Mouse (Mus musculus): Measurements from ENCODE around the gene Gm10153. TPM values are rescaled to one million over a fixed set of nuclear protein-coding genes. Genes with fewer than 3 reads are reported as not detected.
"Not testable (repeated sequence)": the region's sequence is repeated elsewhere in the genome, so short reads cannot be mapped to it uniquely, and the experiment has no call there.

The Gm10153 gene
- polyA plus RNA-seq, 1 experiment from 2014 or later: not detected

DNA sequence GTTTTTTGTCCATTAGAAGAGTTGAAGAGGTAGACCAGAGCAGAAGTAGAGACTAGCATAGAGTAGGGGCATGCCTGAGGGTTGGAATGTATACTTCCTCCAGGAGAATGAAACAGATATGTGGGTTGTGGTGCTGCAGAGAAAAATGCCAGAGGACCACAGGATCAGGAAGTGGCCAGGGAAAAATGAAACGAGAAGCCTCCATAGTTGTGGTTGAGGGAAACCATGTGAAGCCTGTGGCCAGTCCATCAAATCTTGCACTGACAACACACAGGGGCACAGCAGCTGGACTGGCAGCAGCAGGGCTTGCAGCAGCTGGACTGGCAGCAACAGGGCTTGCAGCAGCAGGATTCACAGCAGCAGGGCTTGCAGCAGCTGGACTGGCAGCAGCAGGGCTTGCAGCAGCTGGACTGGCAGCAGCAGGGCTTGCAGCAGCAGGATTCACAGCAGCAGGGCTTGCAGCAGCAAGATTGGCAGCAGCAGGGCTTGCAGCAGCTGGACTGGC is 46.6 kb downstream of the Gm10153 start:
- H3K27ac ChIP-seq; H3K4me3 ChIP-seq (replicated peaks); DNase-seq; H3K9ac ChIP-seq; H3K9me3 ChIP-seq (replicated peaks); ATAC-seq (ENCODE audit: low read depth); H3K4me2 ChIP-seq; H3K4me1 ChIP-seq (replicated peaks); H3K36me3 ChIP-seq; H3K27me3 ChIP-seq: not testable (repeated sequence)
- WGBS (ENCODE audit: insufficient replicate concordance): 0% methylated on average over 1 of the region's 1 CpGs

DNA sequence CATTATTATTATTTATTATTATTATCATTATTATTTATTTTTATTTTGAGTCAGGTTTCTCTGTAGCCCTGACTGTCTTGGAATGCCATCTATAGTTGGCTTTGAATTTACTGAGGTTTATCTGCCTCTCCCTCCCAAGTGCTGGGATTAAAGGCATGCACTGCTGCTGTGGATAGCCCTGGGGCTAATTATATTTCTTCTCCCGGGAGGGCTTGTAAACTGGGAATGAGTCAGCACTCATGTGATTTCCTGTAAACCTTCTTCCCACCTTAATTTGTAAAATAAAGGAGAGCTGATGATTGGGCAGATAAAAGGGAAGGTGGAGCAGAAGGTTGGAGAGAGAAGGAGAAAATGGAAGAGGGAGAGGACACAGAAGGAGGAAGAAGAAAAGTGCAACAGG is 49.5 kb downstream of the Gm10153 start:
- 9% methylated on average over 1 of the region's 1 CpGs for WGBS (ENCODE audit: insufficient replicate concordance)
- H3K9ac ChIP-seq: no peak overlapping the region
- no peak for ATAC-seq (ENCODE audit: low read depth)

More for the DNA sequence above, 49.5 kb downstream of the Gm10153 start:
- Histone ChIP-seq H3K4me1 (replicated peaks) (no peaks in the 10 kb centered on the region), H3K9me3 (replicated peaks) (no peaks in the 10 kb centered on the region), H3K27me3 (no peaks in the 10 kb centered on the region), H3K27ac (no peak overlapping the region), H3K4me3 (replicated peaks) (no peak overlapping the region), H3K36me3 (no peaks in the 10 kb centered on the region), H3K4me2 (no peak overlapping the region)
- DNase-seq: no peak

Other genes with a start within 250 kb of the Gm10153 start
- 0.07 and 0.10 TPM in 2 replicates for gene Brsk2, start 240.6 kb downstream of the Gm10153 start, polyA plus RNA-seq (2015; fragmentation: Nextera tagmentation; extraction: Ambion mirVana)
- gene Mob2, start 129.3 kb downstream of the Gm10153 start, polyA plus RNA-seq (2015; fragmentation: Nextera tagmentation; extraction: Ambion mirVana): 62.5 and 64.3 TPM in 2 replicates
- 4.4 and 4.6 TPM in 2 replicates for gene Dusp8, start 94.5 kb downstream of the Gm10153 start, polyA plus RNA-seq (2015; fragmentation: Nextera tagmentation; extraction: Ambion mirVana)
- gene Gm45618, start 69.7 kb downstream of the Gm10153 start, polyA plus RNA-seq (2015; fragmentation: Nextera tagmentation; extraction: Ambion mirVana): not detected in 2 replicates
- not detected in 2 replicates for gene Gm39115, start 54.4 kb downstream of the Gm10153 start, polyA plus RNA-seq (2015; fragmentation: Nextera tagmentation; extraction: Ambion mirVana)
- gene Gm45337, start 45.8 kb downstream of the Gm10153 start, polyA plus RNA-seq (2015; fragmentation: Nextera tagmentation; extraction: Ambion mirVana): not detected in 2 replicates
- gene Gm29735, start 33.3 kb downstream of the Gm10153 start, polyA plus RNA-seq (2015; fragmentation: Nextera tagmentation; extraction: Ambion mirVana): not detected in 2 replicates
- not detected in 2 replicates for gene Gm4553, start 24.6 kb downstream of the Gm10153 start, polyA plus RNA-seq (2015; fragmentation: Nextera tagmentation; extraction: Ambion mirVana)
- not detected in 2 replicates for gene Krtap5-2, start 14.4 kb downstream of the Gm10153 start, polyA plus RNA-seq (2015; fragmentation: Nextera tagmentation; extraction: Ambion mirVana)
- not detected in 2 replicates for gene Krtap5-3, start 11.0 kb upstream of the Gm10153 start, polyA plus RNA-seq (2015; fragmentation: Nextera tagmentation; extraction: Ambion mirVana)
- gene Gm7579, start 21.5 kb upstream of the Gm10153 start, polyA plus RNA-seq (2015; fragmentation: Nextera tagmentation; extraction: Ambion mirVana): not detected in 2 replicates
- not detected in 2 replicates for gene Krtap5-5, start 39.6 kb upstream of the Gm10153 start, polyA plus RNA-seq (2015; fragmentation: Nextera tagmentation; extraction: Ambion mirVana)
- not detected in 2 replicates for gene Gm40460, start 50.7 kb upstream of the Gm10153 start, polyA plus RNA-seq (2015; fragmentation: Nextera tagmentation; extraction: Ambion mirVana)
- gene Gm2431, start 68.0 kb upstream of the Gm10153 start, polyA plus RNA-seq (2015; fragmentation: Nextera tagmentation; extraction: Ambion mirVana): not detected in 2 replicates
- not detected in 2 replicates for gene Gm4559, start 84.0 kb upstream of the Gm10153 start, polyA plus RNA-seq (2015; fragmentation: Nextera tagmentation; extraction: Ambion mirVana)
- gene Krtap5-1, start 106.7 kb upstream of the Gm10153 start, polyA plus RNA-seq (2015; fragmentation: Nextera tagmentation; extraction: Ambion mirVana): not detected in 2 replicates
- gene Krtap5-4, start 113.2 kb upstream of the Gm10153 start, polyA plus RNA-seq (2015; fragmentation: Nextera tagmentation; extraction: Ambion mirVana): not detected in 2 replicates
- 1.5 and 1.8 TPM in 2 replicates for gene Ifitm10, start 183.4 kb upstream of the Gm10153 start, polyA plus RNA-seq (2015; fragmentation: Nextera tagmentation; extraction: Ambion mirVana)
- 0.61 TPM in 1 of 2 replicates, not detected in the other for gene Gm49369, start 192.3 kb upstream of the Gm10153 start, polyA plus RNA-seq (2015; fragmentation: Nextera tagmentation; extraction: Ambion mirVana)
- gene Ctsd, start 197.6 kb upstream of the Gm10153 start, polyA plus RNA-seq (2015; fragmentation: Nextera tagmentation; extraction: Ambion mirVana): 297 and 306 TPM in 2 replicates
- gene Syt8, start 244.5 kb upstream of the Gm10153 start, polyA plus RNA-seq (2015; fragmentation: Nextera tagmentation; extraction: Ambion mirVana): not detected in 2 replicates

Measured in liver, embryonic 13.5 days (tissue).